Mouse (Mus musculus) adrenal gland, postnatal 10 days (tissue): ENCODE measurements at regions not wholly inside any gene's neighbourhood (a gene's known extent, or its start where the extent isn't known, plus 50 kb on each side); places are given as distances from the start of the nearest gene placed in this dataset.
A peak's percentile ranks its signal among the peaks of the same experiment; 100 is the strongest.

ENCODE experiments used
- DNase-seq: peaks from one replicate; pipeline ENCODE4 v3.0.0; 2021; ENCODE audit warnings: mixed read lengths

DNA sequence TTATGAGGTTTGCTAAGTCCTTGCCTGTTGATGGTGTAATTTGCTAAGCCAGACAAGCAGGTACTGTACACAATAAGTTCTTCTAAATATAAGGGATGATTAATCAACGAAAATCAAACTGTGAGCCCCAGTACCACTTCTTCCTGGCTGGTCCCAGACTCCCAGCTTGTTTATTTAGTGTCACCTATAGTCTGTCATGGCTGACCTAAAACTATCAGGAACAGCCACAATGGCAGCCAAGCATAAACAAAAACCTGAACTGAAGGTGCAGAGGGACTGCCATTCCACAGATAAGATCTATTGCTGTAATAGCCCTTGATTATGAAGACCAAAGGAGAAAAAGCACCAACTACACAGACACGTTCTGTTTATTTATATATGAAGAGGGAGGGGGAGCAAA, 180.9 kb upstream of the Dph6 start:
- DNase-seq, result no peak

DNA sequence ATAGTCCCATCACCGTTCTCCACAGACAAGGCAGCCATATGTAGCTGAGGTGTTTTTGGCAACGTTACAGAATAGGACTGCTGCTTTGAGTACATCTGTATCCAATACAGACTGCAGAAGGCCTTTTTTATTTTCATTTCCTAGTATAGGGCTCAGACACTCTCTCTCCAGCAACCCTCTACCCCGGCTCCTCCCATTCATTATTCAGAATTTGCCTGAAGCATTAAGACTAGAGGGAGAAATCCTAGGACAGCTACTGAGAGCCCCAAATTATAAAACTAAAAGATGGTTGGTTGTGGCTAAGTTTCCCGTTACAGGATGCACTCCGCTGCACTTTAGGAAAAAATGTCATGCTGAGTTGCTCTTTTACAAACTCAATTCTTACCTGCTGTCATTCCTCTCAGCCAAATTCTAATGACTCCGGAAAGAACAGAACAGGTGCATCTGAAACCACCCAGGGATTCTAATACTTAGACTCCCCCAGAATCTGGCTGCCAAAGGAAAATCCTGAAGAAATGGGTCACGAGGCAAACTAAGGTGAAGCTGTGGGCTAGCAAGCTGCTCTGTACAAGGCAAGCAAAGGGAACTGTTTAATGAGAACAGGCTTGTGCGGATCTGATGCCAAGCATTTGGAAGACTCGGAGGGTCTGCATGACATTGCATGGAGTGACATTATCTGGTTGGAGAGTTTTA, 189.1 kb upstream of the Dph6 start:
- DNase-seq, result no peak

DNA sequence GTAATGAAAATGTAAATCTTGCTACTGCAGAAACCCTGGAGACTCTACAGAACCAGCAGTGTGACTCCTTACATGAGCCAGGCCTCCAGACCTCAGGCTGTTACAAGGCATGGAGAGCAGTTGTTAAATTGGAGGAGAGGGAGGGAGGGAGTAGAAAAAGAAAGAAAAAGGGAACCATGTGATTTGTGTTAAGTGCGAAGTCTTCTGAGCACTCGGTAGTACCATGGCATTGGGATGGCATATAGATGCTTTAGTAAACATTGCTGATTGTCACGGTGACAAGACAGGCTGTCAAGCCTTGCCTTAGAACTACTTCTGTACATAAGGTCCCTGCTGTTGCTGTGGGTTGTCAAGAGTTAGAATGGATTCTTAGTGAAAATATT, 189.6 kb upstream of the Dph6 start:
- no peak for DNase-seq

DNA sequence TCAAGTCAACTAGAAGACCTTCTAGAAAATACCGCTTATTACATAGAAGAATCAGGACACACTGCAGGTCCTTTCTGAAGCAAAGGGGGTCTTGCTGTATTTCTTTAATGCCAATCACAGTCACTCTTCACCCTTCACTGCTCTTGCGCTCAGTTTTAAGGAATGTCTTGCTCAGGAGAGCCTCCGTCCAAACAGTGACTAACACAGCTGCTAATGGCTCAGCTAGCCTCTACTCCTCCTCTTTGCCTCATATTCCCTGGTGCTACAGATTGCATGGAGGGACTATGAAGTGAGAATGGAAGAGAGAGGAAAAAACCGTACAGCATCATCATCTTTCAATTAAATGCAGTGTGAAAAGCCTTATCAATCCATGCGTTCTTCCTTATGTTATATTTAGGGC, 193.7 kb upstream of the Dph6 start:
- no peak for DNase-seq

DNA sequence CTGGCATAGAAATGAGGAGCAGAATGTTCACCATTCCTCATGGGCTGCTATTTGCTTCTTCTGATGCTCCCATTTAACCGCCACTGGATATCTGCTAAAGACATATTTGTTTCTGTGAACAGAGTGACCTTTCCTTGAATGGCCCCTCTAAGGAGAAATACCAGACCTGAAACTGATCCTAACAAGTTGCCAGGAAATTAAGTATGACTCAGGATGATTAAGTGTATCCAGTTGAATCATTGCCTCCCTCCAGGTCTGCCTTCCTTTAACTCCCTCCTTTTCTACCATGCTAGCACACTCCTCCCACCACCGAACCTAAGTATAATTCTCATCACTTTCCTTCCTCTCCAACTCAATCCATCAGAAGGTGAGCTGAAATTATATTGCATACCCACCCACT, 194.2 kb upstream of the Dph6 start:
- no peak for DNase-seq

DNA sequence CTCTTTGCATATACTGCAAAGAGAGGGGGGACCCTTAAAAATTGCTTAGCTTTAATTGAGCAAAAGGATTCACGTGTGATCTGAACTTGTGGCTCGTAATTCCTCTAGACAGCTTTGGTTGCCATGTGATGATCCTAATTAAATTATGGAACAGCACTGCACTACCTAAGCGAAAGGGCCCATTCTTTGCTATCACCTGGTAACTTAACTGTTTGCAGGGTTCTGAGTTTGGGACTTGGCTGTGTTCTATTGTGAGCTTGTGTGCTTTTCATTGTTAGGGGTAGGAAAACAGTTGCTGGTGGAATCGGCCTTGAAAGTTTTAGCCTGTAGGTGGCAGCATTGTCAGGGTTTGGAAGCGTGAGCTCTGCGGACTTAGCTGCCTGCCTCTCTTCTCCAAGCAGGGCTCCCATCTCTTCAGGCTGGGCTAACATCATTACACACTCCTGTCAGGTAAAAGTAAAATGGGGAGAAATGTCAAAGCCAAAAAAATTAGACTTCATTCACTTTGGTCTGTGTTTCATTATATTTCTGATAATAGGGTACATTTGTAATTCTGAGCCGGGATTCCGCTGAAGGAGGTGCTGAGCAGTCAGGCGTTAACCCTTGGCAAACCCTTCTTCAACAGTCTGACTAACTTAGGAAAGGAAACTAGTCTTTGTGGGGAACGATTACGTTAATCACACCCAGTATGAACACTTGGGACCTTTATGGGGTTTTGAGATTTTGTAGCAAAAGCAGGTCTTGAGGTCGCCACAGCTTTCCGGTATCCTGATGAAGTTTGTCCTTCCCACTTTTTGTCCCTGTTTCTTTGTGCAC, 199.2 kb upstream of the Dph6 start:
- DNase-seq, result peak; percentile 86

DNA sequence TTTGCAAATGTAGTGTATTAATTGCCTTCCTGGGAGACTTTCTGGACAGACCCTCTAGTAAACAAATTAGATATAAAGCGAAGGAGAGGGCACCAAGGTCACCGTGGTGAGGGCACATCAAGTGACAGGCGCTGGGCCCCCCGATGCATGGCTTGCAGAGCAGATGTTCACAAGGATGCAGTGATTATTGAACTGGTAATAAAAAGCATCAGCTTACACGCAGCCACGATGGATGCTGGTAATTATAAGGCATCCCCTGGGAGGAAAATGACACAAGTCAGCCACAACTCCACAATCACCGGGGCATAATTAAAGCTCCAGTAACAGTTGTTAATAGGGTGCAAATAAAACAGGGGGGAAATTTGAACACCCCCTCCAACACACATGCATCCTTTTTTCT, 217.5 kb upstream of the Dph6 start:
- no peak for DNase-seq

DNA sequence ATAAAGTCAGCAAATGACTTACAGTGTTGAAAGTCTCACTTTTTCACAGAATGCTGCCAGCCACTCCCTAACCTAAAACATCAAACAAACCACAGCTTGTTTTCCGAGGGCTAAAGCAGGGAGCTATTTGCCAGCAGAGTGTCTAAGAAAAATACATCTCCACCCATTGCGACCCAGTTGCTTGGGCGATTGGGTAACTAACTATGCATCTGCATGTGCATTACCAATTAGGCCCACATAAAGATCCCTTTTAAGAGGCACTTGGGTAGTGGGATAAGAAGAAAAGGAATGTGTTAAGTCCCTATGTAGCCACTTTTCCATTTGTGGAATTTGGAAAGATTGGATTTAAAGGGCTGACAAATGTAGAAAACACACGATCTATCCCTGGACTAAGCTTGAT, 218.3 kb upstream of the Dph6 start:
- DNase-seq, result no peak

DNA sequence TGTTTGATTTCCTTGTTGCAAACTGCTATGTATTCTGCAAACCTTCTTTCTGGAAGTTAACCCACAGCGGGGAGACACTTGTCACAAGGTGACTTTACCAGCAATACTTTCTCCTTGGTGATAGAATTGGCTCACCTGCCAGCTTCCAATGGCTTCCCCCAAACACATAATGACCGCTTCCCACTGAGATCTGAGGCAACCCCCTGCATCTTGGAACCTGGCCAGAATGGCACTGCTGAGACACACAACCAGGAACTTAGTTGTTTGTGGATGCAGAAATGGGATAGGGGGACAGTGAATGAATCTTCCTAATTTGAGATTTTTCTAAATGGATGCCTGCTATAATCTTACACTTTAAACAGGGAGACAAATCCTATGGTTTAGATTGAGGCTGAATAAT, 224.3 kb upstream of the Dph6 start:
- DNase-seq, result no peak

DNA sequence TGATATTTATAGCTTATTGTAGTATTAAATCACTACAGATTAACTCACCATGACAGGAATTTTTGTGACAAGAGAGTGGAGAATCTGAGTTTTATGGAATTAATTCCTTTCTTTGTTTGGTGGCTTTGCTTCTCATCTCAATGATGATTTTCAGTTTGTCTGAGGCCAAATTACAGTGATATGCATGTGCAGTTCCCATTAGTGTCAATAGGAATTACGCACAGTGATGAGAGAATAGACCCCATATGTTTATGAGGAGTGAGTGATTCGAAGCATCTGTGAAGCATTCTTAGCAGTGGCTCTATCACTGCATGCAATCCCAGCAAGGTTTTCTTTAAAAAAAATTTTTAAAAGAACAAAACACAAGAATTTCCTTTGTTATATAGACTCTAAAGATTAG, 225.0 kb upstream of the Dph6 start:
- no peak for DNase-seq

DNA sequence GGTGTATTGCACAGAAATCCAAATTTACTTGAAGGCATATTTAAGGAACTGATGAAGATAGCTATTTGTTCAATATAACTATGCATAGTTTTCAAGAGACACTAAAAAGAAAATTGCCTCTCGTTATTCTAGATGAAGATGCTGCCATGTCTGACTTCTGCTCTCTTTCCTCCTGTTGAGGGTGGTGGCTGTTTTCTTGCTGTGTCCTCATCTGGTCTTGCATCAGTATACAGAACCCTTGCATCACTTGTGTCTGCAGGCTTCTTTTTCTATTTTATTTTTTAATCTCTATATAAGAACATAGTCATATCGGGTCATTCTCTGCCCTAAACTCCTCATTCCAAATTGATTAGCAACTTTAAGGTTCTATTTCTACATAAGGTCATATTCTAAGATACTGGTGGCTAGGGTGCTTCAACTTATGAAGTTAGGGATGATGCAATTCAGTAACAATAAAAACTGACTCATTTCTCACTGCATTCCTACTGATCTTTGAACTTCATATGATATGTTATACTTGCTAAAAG, 231.0 kb upstream of the Dph6 start:
- DNase-seq, result no peak

DNA sequence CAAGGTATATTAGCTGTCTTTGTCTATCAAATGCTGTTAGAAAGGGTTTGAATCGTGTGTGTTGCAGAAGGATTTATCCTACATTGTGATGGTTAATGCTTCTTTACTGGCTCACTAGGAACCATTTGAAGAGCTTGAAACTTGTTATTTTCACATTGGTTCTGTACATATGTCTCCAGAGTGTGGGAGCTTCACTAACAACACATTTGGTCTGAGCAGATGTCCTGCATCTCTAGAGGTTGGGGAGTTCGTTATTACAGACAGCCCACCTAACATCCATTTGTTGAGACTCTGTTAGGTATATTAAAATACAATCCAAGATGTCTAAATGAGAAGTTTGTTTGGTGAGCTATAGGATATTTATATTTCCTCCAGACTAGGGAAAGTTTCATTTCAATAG, 244.0 kb upstream of the Dph6 start:
- DNase-seq, result no peak

DNA sequence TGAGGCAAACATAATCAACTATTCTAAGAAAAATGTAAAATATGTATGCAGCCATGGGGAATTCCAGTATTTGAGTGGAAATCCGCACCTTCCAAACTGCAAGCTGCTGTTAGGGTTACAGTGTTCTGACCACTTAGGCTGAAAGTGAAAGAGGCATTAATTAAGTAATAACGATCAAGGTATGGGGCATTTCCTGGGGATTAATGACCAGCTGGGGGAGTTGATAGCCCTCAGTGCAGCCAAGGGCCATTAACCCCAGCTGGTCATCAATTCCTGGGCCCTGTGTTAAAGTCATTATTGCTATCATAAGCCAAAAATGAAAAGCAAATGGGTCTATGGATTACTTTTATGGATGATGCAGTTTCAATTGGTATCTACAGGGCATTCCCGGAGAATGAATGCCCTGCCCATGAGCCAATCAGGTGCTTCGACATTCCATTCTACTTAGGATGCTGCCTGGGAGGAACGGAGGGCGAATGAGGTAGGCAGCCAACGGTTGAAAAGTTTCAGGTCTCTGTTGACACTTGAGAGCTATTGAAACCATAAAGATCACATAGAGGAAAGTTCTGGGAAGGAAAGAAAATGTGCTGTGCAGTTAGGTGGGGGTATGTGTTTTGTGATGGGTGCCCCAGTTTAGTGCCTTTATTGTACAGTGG, 257.2 kb upstream of the Dph6 start:
- no peak for DNase-seq

DNA sequence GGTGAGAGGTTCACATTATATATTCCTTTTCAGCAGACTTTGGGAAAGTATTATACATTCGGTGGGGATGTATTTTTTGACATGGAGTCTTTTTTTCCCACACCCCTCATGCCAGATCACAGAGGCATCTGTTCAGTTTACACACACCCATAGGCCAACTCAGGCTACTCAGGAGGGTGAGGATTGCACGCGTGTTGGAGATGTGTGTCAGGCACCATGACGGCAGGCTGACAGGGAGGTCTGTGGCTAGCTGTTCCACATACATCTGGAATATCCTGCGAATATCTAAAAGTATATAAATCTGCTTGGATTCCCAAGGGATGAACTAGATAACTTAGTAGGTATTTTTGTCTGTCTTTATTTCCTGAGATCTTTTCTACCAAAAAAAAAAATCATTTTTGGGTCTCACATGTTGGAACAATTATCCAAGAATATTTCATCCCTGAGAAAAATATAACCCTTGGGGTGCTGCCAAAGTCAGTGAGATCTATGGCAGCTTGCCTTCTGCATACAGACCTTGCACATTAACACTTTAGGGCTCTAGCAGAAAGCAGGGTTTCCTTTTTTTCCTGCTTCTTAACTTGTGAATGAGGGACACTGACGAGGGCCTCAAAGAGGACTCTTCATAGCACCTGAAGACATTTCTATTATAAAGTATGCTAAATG, 260.4 kb upstream of the Dph6 start:
- DNase-seq, result peak; percentile 4

DNA sequence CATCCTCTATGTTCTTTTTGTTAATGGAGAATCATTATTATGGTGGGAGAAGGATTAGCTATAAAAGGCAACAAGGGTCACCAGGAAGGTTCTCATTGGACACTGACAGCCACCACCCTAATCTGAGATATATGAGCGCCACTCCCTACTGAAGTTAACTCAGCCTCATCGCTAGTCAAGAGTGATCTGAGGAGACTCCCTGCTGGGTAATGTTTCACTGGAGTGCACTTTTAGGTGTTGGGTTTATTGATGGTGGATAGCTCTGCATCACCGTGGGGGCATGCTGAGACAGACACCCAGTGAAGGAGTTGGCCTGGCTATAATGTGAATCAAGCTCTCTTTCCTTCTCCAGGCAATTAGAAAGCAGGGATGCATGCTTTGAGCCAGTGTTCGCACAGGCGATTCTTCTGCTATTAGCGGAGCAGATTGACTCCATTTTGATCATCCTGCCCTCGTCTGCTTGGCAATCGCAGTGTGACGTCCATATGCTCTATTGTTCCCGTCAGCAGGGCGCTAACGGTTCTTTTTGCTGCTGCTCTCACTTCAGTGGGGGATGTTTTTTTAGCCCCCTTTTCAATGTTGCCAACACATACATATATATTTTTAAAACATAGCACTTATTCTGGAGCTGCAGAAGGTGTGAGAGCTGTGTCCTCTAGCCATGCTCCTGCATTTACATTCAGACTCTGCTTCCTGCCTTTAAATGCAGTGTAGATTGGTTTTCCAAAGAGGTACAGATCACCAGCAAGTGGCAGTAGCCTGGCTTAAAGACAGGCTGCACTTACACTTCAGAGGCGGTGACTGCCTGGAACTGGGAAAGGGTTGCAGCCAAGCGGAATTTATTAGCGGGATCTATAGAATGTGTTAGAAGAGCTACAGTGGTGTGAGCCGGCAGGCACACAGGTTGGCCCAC, 263.9 kb upstream of the Dph6 start:
- DNase-seq, result no peak

DNA sequence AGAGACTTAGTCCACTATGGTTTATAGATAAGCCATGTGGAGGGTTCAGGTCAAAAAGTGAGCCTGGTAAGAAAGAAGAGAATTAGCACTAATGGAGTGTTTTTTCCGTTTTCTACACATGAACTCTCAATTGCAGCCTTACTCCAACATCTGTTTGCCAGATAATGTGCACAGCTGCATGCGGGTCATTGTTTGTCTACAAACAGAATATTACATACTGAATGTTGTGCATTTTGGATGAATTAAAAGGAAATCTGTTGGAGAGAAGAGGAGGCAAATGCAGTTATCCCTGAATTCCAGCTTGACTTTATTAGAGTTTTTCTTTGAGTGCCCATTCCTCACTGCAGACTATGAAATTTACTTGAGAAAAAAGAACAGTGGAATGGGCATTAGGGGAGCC, 269.1 kb upstream of the Dph6 start:
- DNase-seq, result no peak

DNA sequence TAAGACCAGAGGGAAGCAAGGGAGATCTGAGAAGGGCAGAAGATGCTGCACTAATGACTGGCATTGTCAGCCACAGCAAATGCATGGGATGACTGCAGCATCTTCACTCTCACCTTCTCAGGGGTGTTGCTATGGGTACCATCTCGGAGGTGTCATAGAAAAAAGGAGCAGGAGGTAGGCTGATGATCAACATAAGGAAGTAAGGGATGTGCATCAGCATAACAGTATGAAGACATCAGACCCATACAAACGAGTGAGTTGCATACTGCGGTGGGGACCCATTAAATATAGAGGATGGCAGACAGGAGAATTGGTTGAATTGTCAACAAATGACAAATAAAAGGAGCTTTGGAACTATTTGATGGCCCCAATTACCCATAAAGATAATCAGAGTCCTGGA, 280.7 kb upstream of the Dph6 start:
- no peak for DNase-seq

DNA sequence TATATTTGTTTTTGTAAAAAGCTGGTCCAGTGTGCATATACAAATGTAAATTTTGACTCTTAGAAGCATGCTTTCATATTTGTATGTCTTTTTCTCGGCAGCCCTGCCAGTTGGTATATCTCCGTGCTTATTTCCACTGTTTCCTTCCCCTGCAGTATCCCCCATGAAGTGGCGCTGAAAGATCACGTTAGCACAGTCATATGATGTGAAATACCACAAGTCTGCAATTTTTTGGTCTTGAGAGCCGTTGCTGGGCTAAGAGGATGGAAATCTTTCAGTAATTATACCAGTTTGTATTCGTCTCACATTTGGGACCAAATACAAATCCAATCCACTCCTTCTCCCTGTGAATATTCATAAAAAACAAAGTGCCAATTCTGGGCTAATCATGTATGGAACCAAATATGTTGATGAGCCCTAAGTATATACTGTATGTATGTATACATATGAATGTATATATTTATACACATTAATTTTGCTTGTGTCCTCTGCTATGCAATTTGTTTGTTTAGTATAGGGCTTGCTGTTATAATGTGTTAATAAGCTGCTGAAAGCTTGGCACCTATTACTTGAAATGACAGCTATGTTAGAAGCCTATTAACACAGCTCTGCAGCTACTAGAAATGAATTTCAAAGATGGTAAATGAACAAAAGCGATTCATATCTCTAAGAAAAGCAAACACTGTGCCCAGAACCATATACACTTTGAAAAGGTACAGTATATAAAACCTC, 283.8 kb upstream of the Dph6 start:
- no peak for DNase-seq

DNA sequence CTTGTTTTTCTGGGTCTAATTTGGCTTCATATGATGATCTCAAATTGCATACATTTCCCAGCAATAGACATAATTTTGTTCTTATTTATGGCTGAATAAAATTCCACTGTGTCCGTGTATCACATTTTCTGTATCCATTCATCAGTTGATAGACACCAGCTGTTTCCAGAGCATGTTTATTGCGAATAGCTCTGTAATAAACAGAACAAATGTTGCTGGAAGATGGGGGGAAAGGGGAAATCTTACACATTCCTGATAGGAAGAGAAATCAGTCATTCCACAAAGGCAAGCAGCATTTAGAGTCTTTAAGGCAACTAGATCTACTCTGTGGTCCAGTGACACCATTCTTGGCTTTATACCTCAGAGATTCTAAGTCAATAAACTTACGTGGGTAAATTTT, 311.3 kb upstream of the Dph6 start:
- no peak for DNase-seq

DNA sequence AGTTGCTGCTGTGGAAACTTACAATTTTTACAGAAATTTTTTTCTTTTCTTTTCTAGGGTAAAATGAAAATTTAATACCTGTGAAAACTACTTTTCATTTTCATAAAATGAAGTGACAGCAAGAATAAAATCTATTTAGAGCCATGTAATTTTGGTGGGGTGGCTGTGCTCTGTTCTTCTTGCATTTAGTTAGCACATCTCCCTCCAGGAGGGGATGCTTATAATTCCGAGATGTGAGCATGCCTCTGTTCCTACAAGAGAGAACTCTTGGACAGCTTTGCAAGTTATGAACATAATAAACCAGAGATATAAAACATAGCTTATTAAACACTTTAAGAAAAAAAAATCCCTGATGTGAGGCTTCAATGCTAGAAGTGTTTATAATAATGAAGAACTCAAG, 313.9 kb upstream of the Dph6 start:
- DNase-seq, result no peak

DNA sequence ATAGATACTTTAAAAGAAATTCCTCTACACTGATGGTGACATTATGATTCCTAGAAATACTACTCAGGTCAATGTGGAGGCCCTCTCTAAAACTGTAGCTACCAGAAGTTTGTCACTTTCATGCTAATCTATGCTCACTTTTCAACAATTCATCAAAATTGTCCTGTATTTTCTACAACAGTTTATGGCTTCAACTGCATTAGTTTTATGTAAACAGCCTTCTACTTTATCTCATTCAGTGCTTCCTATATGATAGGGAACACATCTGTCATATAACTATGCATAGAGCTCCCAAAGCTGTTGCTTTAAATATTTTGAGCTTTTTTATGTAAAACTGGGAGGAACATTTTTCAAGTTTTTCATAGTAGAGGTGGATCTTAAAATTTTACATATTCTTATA, 338.7 kb upstream of the Dph6 start:
- DNase-seq, result no peak
